Mouse (Mus musculus) forebrain, postnatal 0 days (tissue): ENCODE measurements around the gene Hibch. TPM values are rescaled to one million over a fixed set of nuclear protein-coding genes. Genes with fewer than 3 reads are reported as not detected.

ENCODE experiments used
- ATAC-seq: fragments of 200-750 bp; cut with Nextera tagmentation; 2 replicates; pipeline ENCODE4 v1.8.0; 2017; ENCODE audit warnings: mild to moderate bottlenecking, moderate library complexity
- DNase-seq: peaks from one replicate; pipeline ENCODE4 v3.0.0-alpha.2; 2015
- H3K27ac ChIP-seq: fragments of 300-500 bp; sonication (generic); 2 replicates; pipeline ENCODE4 v1.5.1; 2014; ENCODE audit warnings: low read depth, mild to moderate bottlenecking, antibody characterized with exemption, low read length, moderate library complexity, mixed read lengths
- H3K27me3 ChIP-seq: fragments of 300-500 bp; sonication (generic); 2 replicates; pipeline ENCODE4 v1.6.1; 2014; ENCODE audit warnings: mild to moderate bottlenecking, low read length, mixed read lengths; ENCODE audit not compliant: insufficient read depth
- H3K36me3 ChIP-seq: fragments of 300-500 bp; sonication (generic); 2 replicates; pipeline ENCODE4 v1.6.1; 2014; ENCODE audit warnings: mild to moderate bottlenecking, moderate library complexity; ENCODE audit not compliant: insufficient read depth
- H3K4me1 ChIP-seq: fragments of 300-500 bp; sonication (generic); 2 replicates; pipeline ENCODE4 v1.6.1; 2014; ENCODE audit warnings: antibody characterized with exemption; ENCODE audit not compliant: insufficient read depth
- H3K4me2 ChIP-seq: fragments of 300-500 bp; sonication (generic); 2 replicates; pipeline ENCODE4 v1.6.1; 2014; ENCODE audit warnings: low read depth, mild to moderate bottlenecking, moderate library complexity
- H3K4me3 ChIP-seq: fragments of 300-500 bp; sonication (generic); 2 replicates; pipeline ENCODE4 v1.5.1; 2014; ENCODE audit warnings: low read depth, low read length, mixed read lengths
- H3K9ac ChIP-seq: fragments of 300-500 bp; sonication (generic); 2 replicates; pipeline ENCODE4 v1.6.1; 2014; ENCODE audit warnings: mild to moderate bottlenecking
- H3K9me3 ChIP-seq: fragments of 300-500 bp; sonication (generic); 2 replicates; pipeline ENCODE4 v1.6.1; 2016; ENCODE audit warnings: low read length
- CTCF ChIP-seq: sonication (generic); IDR thresholded peaks from 2 replicates; pipeline ENCODE4 v1.5.1; 2016; ENCODE audit warnings: antibody characterized with exemption, control low read depth, low read depth
- WGBS: fragments of 180-500 bp; shearing (Covaris S2); extraction: QIAGEN DNeasy Blood & Tissue Kit; methylation state at CpG from one replicate; pipeline ENCODE4 v1.1.7; 2014; 5-methylcytosine and 5-hydroxymethylcytosine counted together
- polyA plus RNA-seq: library from polyadenylated mRNA; unstranded; fragments of >200 nt; fragmentation: Nextera tagmentation; extraction: Ambion mirVana; gene quantifications from 2 replicates; pipeline ENCODE4 v1.2.1, GENCODE M21; 2015
- total RNA-seq: library from RNA; depleted of rRNA; stranded (reverse); fragments of >200 nt; gene quantifications from 2 replicates; pipeline ENCODE4 v1.2.3, GENCODE M21; 2014

Gene Hibch
- total and polyA plus RNA-seq, 2 experiments from 2014 or later: 12.8 to 15.2 TPM

DNA sequence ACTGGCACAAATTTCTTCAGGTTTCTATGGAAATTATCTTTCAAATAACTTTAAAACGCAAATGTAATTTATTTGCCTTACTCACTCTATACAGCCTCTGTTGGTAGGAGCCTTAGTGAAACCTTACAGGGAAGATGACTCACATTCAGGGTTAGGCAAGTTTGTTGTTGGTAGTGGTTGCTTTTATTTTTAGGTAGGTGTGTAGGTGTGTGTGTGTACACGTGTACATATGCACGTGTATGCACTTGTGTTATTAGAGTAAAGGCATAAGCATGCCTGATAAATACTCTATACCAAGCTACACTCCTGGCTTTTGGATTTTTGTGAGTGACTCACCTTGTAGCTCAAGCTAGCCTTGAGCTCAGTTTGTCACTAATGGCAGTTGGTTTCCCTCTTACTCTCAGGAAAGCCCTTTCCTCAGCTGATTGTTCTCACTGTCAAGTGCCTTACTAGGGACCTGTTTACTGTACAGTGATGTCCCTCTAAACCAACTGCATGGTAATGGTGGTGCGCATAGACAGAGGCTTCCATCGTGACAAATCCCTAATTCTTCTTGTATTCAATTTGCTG lies 42.2 kb upstream of the Hibch start:
- no peak overlapping the region for H3K4me3 ChIP-seq
- DNase-seq (no peak), ATAC-seq (no peak)
- WGBS: 96% methylated on average over 5 of the region's 5 CpGs
- H3K9ac ChIP-seq: no peak overlapping the region
- H3K4me1 ChIP-seq: no peaks in the 10 kb centered on the region
- no peaks in the 10 kb centered on the region for H3K27me3 ChIP-seq
- no peaks in the 10 kb centered on the region for H3K9me3 ChIP-seq
- H3K36me3 ChIP-seq: peaks cover 4% of the 10 kb centered on the region; the same call in 1 of the 2 replicates
- H3K4me2 ChIP-seq: no peak overlapping the region
- H3K27ac ChIP-seq: no peak overlapping the region
- TF ChIP-seq CTCF: no peak

DNA sequence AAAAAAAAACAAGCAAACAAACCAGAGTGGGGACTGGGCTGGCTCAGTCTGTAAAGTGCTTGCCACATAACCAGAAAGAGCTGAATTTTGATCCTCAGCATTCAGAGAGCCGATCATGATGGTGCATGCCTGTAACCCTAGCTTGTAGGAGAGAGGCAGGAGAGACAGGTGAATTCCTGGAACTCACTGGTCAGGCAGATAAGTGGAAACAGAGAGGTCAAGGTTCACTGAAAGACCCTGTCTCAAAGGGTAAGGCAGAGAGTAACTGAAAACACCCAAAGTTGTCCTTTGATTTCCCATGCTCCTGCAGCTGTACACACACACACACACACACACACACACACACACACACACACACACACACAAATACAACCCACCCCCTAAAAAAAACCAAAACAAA lies 39.7 kb upstream of the Hibch start:
- Histone ChIP-seq H3K27me3 (no peaks in the 10 kb centered on the region), H3K4me3 (no peak overlapping the region), H3K4me2 (no peak overlapping the region), H3K4me1 (no peaks in the 10 kb centered on the region), H3K27ac (no peak overlapping the region), H3K9ac (no peak overlapping the region), H3K9me3 (no peaks in the 10 kb centered on the region), H3K36me3 (peaks cover 11% of the 10 kb centered on the region)
- DNase-seq (no peak), ATAC-seq (no peak)
- WGBS: 95% methylated on average over 1 of the region's 1 CpGs
- TF ChIP-seq CTCF: no peak

DNA sequence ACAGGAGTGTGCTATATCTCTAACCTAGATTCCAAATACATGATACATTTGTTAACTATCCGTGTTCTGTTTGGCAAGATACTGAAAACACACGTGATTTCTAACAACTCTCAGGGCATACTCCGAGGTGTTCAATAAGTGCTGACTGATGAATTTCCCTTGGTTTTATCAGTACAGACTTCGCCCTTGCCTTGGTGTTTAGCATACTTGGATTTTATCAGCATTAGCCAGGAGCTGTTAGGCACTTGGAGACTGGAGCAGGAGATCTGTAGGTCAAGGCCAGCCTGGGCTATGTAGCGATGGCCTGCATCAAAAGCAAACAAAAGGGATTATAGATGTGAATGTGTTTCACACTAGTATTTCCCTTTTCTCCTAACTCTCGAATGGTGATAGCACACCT lies 36.3 kb upstream of the Hibch start:
- Histone ChIP-seq H3K9me3 (no peaks in the 10 kb centered on the region), H3K27me3 (no peaks in the 10 kb centered on the region), H3K4me2 (no peak overlapping the region), H3K9ac (no peak overlapping the region), H3K27ac (no peak overlapping the region), H3K36me3 (peaks cover 11% of the 10 kb centered on the region), H3K4me3 (no peak overlapping the region), H3K4me1 (no peaks in the 10 kb centered on the region)
- DNase-seq: no peak
- 93% methylated on average over 6 of the region's 6 CpGs for WGBS
- no peak for TF ChIP-seq CTCF
- no peak for ATAC-seq

DNA sequence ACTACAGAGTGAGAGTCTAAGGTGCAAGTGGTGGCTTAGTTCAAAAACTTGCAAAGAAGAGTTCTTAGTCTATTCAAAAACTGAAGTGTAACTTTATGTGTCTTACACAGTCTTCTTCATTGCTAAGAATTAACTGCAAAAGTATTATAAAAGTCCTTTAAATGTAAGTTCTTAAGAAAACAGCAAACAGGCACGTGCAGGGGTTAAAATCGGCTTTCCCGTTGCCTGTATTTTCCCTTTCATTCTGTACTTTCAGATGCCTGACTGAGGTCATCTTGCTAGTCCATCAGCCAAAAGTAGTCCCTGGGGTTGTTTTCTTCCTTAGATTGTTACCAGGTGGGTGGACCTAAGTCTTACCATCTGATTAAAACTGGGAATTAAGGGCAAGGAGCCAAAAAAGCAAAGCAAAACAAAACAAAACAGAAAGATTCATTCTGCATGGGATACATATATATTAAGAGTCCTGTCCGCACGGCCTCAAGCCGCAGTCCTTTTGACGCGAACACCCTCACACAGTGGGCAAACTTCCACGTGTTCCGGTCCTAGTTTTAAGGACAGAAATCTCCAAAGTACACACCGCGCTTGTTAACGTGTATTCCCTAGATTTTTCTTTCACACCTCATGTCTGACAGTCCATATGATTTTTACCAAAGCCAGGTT lies 28.4 kb upstream of the Hibch start:
- peak overlapping the region; percentile 72 for H3K4me3 ChIP-seq
- 48% methylated on average over 13 of the region's 13 CpGs for whole genome bisulfite sequencing
- DNase-seq: peak; percentile 21
- no peak for TF ChIP-seq CTCF
- H3K27me3 ChIP-seq: no peaks in the 10 kb centered on the region
- 0 out of 2 replicates have a peak, but pooled peaks cover 11% of the 10 kb centered on the region for H3K4me1 ChIP-seq
- peak overlapping the region; percentile 86 for H3K9ac ChIP-seq
- no peak for ATAC-seq
- H3K36me3 ChIP-seq: no peaks in the 10 kb centered on the region; the same call in 1 of the 2 replicates
- H3K9me3 ChIP-seq: no peaks in the 10 kb centered on the region
- H3K27ac ChIP-seq: peak overlapping the region; percentile 87; the same call in 1 of the 2 replicates
- peak overlapping the region; percentile 81 for H3K4me2 ChIP-seq

DNA sequence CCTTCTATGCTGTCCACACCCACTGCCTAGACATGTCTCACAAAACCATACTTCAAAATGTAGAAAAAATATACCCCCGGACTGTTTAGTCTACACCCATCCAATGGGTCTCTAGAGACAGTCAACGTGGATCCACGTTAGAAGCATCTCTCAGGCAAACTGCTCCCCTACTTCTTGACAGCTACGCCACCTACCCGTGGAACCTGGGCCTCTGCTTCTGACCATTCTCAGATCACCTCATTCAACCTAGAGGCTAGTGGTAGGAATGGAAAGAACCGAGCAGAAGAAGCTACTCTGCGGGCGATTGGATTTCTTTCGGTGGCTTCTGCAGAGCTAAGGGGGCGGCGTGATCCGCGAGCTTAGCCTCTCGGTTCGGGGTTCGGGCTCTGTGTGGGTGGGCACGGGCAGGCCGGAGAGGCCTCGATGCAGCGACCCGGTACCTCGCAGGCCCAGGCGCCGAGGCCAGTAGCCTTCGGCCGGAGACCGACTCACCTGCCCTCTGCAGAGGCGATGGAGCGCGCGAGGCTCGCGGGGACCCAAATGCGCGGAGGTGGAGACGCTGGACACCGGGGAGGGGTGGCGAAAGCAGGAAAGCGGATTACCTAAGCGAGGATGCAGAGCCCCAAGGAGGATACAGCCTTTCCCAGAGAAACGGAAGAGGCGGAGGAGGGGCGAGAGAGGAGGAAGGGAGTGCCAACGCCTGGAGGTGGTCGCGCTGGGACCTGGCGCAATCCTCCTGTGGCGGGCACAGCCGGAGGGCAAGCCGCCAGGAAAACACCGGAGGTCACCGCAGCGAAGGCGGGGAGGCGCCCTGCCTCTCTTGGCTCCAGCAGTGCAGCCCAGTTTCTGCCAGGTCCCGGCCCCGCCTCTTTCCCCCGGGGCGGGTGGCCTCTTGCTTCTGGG lies 27.6 kb upstream of the Hibch start, which contains the start of gene Inpp1:
Gene Inpp1 (minus strand): TSS at position 779 of the 903 bp plus-strand sequence.
- ATAC-seq (peak; percentile 88), DNase-seq (peak; percentile 80)
- Histone ChIP-seq H3K9ac (peak within 1 kb of the TSS; percentile 86), H3K27ac (peak within 1 kb of the TSS; percentile 87), H3K4me3 (peak within 1 kb of the TSS; percentile 72), H3K4me1 (0 out of 2 replicates have a peak, but pooled peaks cover 11% of the 10 kb centered on the region), H3K4me2 (peak within 1 kb of the TSS; percentile 81), H3K9me3 (no peaks in the 10 kb centered on the region), H3K27me3 (no peaks in the 10 kb centered on the region), H3K36me3 (no peaks in the 10 kb centered on the region; the same call in 1 of the 2 replicates)
- TF ChIP-seq CTCF: peak; percentile 74
- WGBS: 1% methylated on average over 56 of the region's 59 CpGs

DNA sequence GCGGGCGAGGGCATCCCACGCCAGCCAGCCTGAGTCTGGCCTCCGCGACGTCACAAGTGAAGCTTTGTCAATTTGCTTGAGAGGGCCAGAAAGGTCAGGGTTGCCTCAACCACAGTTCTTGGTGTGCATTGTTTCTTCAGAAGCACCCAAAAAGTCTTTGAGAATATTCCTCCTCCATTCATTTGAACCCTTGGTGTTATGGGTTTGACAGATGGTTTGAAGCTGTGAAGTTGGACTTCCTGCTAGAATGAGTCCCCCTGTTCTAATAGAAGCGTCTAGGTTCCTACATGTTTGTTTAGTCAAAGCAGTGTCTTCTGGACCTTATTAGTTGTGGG lies 26.9 kb upstream of the Hibch start:
- DNase-seq (no peak), ATAC-seq (0 out of 2 replicates have a peak, but pooled peaks have one; percentile 2)
- H3K4me2 ChIP-seq: peak overlapping the region; percentile 81
- peak overlapping the region; percentile 72 for H3K4me3 ChIP-seq
- no peaks in the 10 kb centered on the region for H3K9me3 ChIP-seq
- no peak for TF ChIP-seq CTCF
- 0 out of 2 replicates have a peak, but pooled peaks cover 11% of the 10 kb centered on the region for H3K4me1 ChIP-seq
- peak overlapping the region; percentile 87 for H3K27ac ChIP-seq
- 4% methylated on average over 7 of the region's 7 CpGs for WGBS
- no peaks in the 10 kb centered on the region for H3K27me3 ChIP-seq
- peak overlapping the region; percentile 86 for H3K9ac ChIP-seq
- H3K36me3 ChIP-seq: no peaks in the 10 kb centered on the region; the same call in 1 of the 2 replicates
